Mouse (Mus musculus) lung, postnatal 14 days (tissue): ENCODE measurements around the gene Cabin1.

Experiments used
- DNase-seq: peaks from one replicate; pipeline ENCODE4 v3.0.0; 2021

Cabin1 gene

DNA sequence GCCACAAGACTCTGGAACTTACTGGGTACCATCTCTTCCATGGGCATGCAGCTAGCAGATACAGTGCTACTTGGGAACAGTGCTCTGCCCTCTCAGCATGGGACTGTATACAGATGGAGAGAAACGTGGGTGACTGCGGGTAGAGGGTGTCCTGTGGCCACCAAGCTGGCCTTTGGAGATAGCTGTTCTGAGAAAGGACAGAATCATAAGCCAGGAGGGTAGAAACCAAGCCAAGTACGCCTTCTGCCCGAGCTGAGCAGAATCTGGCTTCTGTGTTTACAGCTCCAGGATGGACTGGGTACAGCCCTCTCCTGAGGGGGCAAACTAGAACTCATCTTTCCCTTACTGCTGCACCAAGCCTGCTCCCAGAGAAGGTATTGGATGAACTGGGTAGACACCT lies 101.6 kb downstream of the Cabin1 start:
- DNase-seq, result no peak

DNA sequence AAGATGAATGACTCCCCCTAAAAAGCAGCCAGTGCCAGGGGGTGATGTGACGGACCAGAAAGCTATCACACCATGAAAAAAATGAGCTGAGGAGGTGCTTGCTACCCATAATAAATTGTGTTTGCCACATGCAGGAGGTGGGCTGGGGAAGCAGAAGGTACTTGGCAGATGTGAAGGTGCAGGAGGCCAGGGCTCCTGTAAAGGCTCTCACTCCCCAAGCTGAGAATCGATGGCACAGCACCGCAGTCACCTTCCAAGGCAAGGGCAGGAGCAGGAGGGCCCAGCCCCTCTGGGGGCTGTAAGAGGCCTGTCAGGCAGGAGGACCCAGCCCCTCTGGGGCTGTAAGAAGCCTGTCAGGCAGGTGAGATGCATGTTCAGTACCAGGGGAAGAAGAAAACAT lies 102.3 kb downstream of the Cabin1 start:
- DNase-seq, result no peak

- DNase-seq, result no peak
Observed at GRCm38 (mm10) chr10:75661381-75661780, 102.8 kb downstream of the Cabin1 start.

DNA sequence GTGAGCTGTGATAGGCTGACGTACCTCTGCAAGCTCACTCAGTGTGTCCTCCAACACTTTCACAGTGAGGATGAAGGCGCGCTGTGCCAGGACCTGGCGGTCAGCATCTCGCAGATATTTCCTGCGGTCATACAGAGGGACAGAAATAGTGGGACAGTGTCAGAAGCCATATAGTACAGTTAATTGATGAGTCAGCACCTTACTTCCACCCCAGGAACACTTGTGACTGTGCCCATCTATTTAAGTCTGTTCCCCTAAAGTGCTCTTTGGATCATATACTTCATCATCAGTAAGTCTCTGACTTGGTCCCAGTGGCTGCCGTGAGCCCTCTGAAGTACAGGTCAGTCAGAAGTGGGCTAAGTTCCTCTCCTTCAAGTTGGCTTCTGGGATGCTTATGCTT lies 106.4 kb downstream of the Cabin1 start:
- DNase-seq, result no peak

DNA sequence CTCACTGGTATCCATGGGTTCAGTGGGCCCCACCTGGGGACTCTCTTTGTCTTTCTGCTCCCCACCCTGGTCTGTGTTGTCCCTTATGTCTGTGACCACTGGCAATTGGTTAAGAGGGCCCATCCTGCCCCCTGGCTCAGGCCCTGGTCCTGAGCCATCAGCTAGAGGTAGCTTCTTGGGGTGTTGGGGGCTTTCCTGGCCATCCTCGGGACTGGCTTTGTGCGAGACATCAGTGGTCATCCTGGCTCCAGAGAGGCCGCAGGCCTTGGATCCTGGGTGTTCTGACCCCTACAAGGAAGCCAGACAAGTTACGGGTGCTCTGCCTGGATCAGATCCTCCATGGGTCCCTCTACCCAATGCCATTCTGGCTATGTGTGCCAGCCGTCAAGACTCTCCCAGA lies 107.0 kb downstream of the Cabin1 start:
- no peak for DNase-seq

DNA sequence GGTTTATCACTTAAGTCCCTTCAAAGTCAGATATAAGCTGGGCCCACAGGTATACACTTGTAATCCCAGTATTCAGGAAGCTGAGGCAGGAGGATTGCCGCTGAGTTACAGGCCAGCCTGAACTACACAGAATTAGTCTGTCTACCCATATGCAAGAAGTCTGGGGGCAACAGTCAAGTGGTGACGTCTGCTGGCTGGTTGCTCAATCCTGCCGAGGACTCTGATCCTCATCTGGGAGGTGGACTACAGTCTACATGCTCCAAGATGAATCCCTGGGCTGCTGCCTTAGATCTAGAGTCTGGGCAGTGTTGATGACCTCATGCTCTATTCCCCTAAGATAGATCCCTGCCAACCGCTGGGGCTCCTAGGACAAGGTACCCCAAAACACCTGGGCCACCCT lies 110.1 kb downstream of the Cabin1 start:
- no peak for DNase-seq

GRCm38 (mm10) chr10:75651381-75652068 lies 112.6 kb downstream of the Cabin1 start:
- no peak for DNase-seq

- DNase-seq, result no peak
Observed at GRCm38 (mm10) chr10:75650306-75650902, 113.7 kb downstream of the Cabin1 start.

- DNase-seq, result no peak
Observed at GRCm38 (mm10) chr10:75649406-75649995, 114.6 kb downstream of the Cabin1 start.

DNA sequence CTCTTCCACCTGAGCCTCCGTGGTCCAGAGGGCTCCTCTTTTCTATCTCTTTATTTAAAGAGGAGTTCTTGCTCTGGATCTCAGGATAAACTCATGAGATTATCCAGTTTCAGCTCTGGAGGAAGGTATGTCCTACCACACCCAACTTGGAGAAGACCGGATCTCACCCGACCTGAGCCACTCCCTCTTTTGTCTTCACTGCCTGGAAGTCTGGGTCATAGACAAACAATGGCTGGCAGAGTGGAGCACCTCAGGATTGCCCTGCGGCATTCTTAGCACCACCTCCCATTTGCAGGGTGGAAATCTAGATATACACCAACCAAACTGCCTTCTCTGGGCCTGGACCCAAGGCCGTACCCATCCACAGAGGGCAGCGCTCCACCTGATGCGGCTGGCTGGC lies 115.1 kb downstream of the Cabin1 start:
- DNase-seq, result no peak

DNA sequence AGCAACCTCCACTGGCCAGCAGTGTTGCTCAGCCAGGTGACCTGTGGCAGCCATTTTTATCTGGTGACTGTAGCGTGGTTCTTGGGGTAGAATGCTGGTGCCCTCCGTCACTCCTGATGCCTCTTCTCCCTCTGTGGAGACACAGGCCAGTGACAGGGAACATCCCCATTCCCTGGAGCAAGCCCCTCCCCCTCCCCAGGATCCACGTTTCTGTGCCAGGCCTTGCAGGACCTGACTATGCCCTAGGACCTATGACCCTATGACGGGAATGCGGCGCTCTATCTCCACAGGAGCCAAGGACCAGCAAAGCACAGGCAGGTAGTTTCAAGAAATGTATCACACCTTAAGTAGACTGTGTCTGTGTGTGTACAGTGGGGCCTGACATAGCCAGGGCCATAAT lies 116.0 kb downstream of the Cabin1 start:
- DNase-seq, result no peak

DNA sequence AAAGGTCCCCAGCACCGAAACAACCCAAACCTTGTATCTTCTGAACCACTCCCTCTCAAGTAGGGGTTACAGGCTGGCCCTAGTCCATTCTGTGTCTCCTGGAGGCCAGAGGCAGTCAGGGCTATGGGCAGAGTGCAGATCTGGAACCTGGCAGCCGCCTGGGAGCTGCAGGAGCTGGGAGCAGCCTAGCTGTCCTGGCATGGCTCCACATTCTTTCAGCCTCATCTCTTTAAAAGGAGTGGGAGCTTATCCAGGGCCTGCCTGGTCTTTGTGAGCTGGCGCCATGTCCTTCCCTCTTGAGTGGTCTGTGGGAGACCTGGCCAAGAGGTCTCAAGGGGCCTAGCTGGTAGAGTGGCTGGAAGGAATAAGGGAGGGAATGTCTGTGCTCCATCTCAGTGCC lies 116.8 kb downstream of the Cabin1 start:
- peak; percentile 63 for DNase-seq

DNA sequence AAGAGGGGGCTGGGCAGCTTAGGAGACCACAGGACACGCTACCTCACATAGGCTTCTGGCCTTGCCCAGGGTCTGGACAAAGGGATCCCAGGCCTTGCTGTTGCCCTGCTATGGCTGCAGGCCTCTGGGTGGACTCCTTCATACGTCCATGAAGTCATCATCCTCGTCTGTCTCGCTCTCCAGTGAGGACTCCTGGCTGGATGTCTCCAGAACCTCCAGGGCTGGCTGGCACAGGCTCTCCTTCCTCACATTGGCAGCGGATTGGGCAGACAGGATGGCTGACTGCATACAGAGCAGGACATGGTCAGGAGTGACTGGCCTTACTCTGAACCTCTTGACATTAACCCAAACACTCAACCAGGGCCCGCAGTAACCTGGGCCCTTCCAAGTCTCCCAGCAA lies 117.7 kb downstream of the Cabin1 start:
- no peak for DNase-seq

DNA sequence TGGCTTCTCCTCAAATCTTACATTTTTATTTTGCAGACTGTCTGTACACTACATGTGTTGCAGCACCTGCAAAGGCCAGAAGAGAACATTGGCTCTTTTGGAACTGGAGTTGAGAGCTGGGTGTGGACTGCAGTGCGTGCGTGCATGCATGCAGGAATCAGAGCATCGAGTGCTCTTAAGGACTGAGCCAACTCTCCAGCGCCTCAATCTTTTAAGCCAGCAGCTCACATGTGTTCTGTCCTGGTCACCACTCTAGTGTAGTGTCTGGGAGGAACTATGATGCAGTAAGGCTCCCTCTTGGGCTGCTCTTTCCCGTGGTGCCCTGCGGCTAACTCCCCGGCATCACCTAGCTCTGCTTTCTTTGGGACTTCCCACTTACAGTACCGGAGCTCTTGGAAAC lies 118.5 kb downstream of the Cabin1 start:
- DNase-seq, result no peak

GRCm38 (mm10) chr10:75643741-75644343 lies 120.3 kb downstream of the Cabin1 start, which contains the start of gene Susd2:
Susd2 (minus strand) TSS chr10:75644008.
- peak; percentile 68 for DNase-seq

- DNase-seq, result no peak
Observed at GRCm38 (mm10) chr10:75642891-75643290, 121.2 kb downstream of the Cabin1 start.

GRCm38 (mm10) chr10:75642436-75642835 lies 121.7 kb downstream of the Cabin1 start:
- no peak for DNase-seq

DNA sequence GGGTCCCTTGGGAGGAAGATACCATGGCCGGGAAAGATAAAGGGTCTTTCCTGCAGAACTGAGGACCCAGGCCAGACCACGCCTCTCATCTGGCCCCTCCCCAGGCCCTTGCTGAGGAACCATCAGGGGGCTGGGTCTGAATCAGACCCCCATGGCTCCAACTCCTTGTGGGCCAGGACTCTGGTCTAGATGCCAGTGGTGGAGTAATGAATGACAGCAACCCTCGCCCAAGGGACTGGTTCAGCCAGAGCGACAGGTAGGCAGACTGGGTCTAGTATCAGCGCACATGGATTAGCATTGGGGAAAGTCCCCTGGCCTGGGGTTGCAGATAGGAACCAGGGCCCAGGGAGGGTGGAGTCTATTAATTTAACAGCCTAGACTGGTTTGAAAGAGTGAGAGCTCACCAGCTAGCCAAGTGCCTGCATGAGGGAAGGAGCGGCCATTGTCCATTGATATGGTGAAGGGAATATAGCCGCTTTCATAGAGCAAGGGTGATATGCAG lies 122.4 kb downstream of the Cabin1 start:
- DNase-seq, result no peak

DNA sequence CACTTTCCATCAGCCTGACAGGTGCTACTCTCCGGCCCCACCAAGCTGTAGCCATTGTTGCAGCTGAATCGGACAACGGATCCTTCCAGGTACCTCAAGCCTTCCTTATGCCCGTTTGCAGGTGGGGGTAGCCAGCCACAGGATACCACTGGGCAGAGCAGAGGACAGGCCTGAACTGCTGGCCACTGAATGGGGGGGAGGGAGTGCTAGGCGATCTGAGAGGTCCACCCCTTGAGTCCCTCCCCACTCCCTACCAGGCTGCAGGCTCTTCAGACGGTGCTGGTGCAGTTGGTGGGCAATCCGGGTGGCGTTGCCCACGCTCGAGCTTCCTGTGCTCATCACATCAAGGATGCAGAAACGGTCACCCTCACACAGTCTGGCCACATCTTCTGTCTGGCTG lies 126.4 kb downstream of the Cabin1 start:
- DNase-seq, result no peak

DNA sequence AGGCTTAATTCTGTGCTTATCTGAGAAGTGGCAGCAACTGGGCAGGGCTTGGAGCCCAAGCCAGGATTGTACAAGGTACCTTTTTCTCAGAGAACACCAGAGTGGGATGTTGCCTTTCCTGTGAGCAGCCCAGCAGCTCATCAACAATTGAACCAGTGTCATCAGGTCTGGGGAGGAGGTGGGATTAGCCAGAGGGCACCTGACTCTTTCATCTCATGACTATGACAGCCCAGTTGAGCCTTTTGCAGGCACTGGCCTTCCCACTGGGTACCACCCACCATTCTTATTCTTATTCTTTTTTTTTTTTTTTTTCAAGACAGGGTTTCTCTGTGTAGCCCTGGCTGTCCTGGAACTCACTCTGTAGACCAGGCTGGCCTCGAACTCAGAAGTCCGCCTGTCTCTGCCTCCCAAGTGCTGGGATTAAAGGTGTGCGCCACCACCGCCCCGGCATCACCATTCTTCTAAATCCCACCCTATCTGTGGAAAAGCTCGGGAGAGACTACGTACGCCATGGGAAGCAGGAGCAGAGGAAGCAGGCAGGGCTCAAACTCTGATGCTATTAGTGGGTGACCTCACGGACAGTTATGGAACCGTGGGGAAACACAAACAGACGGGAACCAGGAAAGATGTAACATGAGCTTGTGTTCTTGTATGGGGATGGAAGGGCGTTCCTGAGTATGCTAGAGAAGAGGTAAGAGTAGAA lies 127.9 kb downstream of the Cabin1 start:
- no peak for DNase-seq

- peak; percentile 93 for DNase-seq
Observed at GRCm38 (mm10) chr10:75635693-75636055, 128.5 kb downstream of the Cabin1 start.

GRCm38 (mm10) chr10:75635019-75635692 lies 129.0 kb downstream of the Cabin1 start:
- DNase-seq, result no peak

DNA sequence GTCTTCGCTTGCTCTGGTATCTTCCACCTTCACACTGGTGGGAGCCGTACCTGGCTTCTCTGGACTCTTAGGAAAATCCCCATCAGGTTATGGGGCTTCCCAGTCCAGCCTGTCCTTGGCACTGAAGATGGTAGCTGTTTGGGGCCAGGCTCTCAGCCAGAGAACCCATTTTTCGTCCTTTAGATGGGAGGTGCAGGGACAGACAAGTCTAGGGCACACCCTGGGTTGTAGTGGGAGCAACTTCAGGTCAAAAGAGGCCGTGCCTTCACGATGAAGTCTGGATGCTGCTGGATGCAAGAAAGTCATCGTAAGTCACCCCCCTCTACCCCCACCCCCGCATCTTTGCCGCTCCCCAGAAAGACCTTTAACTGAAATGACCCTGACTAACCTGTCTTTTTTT lies 129.5 kb downstream of the Cabin1 start:
- DNase-seq, result no peak
